Mouse (Mus musculus) induced T-regulatory cell, adult 2 months (primary cell): ENCODE data around the gene Lrp8.

ENCODE experiments used
- DNase-seq: peaks from one replicate; pipeline ENCODE4 v3.0.0-alpha.2; 2012; ENCODE audit warnings: low read depth

Gene Lrp8

DNA sequence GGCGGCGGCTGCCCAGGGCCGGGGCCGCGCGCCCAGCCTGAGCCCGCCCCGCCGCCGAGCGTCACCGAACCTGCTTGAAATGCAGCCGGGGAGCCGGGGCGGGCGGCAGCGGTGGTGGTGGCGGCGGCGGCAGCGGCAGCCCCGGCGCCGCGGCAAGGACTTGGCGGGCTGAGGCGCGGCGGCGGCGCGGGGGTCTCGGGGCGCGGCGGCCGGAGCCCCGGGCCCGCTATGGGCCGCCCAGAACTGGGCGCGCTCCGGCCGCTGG, at the start of gene Lrp8:
TSS of gene Lrp8 (plus strand) at position 77 of the 265 bp plus-strand sequence.
- DNase-seq, result no peak

DNA sequence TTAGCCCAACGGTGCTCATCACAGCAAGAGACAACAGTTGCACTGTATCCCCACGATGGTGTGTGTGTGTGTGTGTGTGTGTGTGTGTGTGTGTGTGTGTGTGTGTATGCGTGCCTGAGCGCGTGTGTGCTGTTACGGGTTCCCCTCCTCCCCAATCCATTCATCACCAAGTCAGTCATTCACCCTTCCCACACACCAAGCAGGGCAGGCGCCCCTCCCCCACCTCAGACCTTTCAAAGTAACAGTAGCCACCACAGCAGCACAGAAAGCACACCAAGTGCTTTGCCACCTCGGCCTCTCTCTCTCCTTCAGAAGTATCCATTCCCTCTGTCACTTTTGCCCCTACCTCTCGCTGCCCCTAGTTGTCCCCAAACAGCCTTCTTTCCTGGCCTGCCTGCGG, 45.8 kb upstream of the Lrp8 start:
- DNase-seq, result no peak

DNA sequence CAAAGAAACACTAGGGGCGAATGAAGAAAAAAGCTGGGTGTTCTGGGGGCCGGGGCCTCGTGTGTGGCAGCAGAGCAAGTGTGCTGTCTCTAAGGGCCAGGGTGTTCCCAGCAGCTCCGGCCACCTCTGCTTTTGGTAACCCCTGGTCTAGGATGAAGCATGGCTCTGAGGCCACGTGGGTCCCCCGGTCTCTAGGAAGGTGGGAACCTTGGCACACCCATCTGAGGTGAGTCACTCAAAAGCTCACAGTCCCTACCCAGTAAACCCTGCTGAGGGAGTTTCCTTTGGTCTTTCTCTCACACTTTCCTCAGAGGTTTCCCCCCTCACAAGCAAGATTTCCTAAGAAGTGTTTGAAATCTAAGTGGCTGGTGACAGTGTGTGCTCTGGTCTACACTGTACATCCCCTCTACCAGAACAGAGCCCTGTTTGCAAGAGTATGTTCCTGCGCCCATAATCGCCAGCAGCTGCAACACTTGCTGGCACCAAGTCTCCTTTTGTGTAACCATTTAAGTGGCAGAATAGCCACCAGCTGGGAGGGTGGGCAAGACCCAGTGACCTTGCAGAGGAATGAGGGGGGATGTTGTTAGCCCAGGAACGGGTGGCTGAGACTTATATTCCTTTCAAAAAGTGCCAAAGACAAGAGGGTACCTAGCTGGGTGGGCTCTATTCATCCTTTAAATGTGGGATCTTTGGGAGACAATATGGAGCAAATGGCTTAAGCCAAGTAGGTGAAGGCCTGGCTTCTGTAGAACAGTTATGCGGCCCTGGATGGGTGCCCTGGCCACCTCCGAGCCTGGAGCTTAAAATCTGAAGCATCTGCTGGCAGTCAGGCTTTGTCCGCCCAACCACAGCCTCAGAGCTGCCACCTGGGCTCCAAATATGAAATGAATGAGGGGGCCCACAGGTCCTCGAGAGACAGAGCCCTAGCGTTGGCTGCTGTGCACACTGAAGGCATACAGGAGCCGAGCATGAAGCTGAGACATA, 44.3 kb upstream of the Lrp8 start:
- no peak for DNase-seq

DNA sequence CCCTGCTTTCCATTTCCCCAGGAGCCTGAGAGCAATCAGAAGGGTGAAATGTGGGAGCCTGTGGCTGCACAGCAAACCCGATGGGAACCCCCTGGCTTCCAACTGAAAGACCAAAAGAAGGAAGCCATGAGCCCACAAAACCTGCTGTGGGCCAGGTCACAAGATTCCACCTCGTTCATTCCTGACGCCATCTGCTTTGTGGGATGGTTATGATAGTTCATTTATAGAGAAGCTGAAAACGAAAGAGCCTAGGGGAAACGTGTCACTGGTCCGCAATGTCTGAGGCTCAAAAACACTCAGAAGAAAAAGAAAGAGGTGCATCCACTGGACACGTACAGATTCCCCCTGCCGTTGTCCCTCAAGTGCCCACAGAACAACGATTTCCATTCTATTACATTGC, 43.1 kb upstream of the Lrp8 start:
- DNase-seq, result no peak

DNA sequence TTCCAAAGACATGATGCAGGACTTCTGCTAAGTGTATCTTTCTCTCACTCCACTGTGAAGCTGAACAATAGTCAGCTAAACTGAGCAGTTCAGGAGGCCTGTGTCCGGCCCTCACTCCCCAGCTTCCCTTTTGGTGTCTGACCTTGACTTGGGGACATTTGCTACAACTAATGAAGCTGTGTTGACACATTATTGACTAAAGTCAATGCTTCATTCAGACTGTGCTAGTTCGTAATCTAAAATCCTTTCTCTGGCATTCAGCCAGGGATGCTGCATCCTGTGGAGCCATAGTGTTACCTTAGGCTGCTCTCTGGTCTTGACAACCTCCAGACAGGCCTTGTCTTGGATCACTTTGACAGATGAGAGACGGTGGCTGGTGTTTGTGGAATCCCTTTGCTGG, 39.1 kb upstream of the Lrp8 start:
- DNase-seq, result no peak

DNA sequence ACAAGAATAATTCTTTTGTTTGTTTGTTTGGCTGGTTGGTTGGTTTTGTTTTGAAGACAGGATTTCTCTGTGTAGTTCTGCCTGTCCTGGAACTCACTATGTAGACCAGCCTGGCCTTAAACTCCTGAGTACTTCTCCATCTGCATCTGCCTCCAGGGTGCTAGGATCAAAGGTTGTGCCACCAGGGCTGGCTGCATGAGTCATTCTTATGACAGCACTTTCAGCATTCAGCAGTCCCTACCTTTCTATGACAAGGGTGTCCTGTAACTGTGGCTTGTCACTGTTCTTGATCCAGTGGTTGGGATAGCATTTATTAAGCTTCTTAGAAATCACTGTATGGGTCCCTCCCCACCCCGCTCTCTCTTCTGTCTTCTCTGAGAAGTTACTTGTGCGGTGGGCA, 38.5 kb upstream of the Lrp8 start:
- DNase-seq, result no peak

DNA sequence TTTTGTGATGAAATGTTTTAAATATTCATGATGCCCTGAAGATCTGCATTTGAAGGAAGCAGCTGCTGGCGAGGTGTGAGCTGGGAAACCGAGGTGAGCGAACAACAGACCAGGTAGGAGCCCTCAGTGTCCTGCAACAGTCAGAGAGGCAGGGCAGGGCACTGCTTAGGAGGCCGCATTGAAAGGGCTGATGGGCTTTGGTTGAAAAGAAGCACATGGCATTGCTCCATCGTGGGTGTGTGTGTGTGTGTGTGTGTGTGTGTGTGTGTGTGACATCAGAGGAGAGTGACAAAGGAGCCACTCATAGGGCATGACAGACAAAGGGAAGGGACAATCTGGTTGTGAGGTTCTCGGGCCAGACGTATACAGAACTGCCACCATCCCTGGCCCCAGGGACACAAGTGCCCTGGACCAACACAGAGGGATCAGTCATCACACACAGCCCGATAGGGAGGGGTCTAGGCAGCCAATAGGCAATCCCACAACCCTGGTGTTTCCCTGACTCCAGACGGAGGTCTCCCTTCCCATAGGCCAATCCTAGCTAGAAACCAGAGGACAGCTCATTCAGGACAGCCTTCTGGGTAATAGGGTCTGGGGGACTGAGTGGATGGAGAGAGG, 36.8 kb upstream of the Lrp8 start:
- DNase-seq, result no peak

DNA sequence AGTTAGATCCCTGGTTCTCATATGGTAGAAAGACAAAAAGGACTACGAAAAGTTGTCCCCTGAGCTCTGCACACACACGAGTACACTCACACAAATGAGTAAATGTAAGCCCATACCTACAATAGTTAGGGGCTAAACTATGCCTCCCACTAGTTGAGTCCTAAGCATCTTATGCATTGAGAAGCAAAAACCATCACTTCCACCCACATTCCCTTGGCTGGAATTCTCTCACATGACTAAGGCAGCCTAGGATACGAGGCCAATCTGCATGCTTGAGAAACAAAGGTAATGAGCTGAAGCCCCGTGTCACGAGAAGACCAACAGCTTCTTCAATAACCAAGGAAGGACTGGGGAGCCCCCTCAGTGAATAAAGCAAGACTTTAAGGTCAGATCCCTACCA, 35.9 kb upstream of the Lrp8 start:
- no peak for DNase-seq

DNA sequence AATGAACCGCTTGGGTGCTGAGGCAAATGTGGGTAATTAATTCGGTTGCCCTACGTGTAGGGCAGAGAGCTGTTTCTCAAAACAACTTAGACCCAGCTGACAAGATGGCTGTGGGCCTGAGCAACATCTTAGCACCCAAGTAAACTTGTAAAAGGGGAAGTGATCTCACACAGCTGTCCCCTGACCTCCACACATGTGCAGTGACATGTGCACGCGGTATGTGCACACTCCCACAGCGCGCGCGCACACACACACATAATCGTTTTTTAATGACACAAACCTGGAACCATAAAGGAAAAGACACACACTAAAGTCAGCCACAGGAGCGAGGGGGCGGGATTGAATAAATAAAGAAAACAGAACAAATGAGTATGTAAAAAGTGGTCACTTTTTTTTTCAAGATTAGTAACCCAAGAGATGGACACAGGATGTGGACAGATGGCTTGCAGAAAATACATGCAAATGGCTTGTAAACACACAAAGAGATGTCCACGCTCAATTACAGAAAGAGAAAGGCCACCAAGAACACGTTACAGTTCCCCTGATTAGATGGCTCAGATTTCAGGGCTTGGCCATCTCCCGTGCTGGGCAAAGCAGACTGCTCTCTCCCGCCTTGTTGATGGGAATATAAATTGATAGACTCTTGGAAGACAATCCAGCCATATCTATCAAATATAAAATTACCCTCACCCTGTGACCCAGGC, 29.8 kb upstream of the Lrp8 start:
- no peak for DNase-seq

DNA sequence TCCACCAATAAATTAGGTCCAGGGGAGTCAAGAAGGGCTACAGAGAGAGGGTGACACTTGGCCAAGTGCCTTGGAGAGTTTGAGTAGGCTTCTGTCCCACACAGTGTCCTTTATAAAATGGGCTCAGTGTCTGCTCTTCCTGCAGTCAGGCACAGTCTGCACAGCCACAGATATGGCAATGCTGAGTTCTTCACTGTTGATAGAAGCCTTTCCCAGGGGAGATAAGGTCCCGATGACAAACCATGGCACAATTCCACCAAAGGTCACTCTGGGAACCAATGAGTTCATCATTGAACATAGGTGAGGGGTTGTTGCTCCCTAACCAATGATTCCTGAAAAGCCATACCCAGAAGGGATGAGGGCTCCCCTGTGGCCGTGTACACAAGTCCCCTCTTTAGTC, 27.2 kb upstream of the Lrp8 start:
- no peak for DNase-seq

DNA sequence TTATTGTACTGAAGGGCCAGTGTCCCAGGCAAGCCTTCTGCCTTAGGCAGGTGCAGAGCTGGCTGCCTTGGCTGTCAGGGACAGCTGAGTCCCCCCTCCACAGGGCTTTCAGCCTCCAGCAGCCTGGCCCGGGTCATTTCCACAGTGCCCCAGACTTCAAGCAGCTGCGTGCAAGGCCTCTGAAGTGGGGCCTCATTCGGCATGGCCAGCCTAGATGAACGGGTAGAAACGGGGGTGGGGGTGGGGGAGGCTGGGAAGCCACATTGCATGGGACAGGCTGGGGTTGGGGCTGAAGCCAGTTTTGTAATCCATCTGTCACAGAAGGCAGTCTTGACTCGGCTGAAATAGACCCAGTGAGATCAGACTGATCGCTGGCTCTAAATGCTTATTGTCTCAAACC, 26.4 kb upstream of the Lrp8 start:
- no peak for DNase-seq

DNA sequence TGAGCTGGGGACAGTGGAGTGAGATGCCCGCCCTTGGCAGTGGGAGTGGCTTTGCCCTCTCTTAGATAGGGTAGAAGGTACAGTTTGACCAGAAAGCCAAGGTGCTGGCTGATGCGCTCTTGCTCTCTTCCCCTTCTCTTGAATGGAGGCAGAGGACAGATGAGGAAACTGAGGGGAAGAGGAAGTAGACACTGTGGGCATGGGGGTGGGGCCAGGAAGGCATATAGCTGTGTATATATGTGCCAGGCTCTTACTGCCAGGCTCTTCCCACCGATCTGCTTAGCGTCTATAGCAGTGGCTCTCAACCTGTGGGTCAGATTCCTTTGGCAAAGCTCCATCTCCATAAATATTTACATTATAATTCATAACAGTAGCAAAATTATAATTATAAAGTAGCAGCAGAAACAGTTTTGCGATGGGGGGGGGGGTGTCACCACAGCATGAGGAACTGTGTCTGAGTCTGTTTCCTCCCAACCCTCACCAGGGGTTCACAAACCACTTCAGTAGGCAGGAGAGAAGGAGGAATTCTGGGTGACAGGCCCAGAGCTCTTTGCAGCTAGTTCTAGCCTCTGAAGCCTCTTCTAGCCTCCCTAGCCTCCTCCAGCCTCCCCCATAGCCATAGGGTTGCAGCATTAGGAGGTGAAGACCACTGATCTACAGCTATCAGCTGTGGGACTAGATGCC, 24.9 kb upstream of the Lrp8 start:
- no peak for DNase-seq

DNA sequence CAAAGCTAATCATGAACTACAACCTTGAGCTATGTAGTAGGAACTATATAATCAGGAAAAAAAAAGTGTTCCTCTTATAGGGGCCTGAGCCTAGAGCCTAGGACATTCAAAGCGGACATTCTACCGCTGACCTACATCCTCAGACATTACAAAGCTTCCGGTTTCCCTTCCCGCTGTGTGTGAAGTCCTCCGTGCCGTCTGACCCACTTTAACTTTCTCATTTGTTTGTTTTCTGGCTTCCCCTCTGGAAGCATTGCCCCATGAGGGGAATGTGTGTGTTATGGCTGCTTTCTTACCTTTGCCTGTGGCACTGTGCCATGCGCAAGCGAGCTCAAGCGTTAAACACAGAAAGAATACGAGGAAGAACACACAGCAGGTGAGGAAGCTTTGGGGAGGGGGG, 18.5 kb upstream of the Lrp8 start:
- no peak for DNase-seq

DNA sequence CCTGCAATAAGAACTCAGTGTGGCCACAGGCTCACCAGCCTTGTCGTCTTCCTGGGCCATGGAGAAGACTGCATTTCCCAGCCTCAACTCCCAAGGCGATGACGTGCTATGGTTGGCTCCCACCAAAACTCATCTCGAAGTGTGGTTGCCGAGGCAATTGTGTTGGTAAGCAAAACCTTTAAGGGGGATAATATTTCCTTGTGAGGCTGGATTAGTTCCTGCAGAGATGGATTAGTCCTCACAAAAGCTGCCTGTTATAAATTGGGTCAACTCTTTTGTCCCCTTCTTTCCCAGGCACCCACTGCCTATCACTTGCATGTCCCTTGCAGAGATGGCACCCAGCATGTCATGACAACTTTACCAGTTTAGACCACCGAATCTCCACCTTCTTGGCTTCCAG, 13.2 kb upstream of the Lrp8 start:
- no peak for DNase-seq

DNA sequence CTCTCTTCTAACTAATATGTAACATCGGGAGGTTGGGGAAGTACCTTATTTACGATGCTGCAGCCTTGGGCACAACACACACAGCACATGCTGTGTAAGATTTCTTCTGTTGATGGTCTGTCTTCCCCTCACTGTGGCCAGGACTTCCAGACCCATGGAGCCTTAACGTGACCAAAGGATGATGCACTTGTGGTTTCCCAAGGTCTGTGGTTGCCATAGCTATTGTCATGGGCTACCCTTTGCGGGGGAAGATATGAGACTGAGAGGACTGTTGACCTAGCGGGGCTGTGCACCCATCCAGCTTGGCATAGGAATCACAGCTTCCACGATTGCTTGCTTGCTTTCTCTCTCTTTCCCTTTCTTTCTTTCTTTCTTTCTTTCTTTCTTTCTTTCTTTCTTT, 1.3 kb upstream of the Lrp8 start:
- DNase-seq, result peak; percentile 15

DNA sequence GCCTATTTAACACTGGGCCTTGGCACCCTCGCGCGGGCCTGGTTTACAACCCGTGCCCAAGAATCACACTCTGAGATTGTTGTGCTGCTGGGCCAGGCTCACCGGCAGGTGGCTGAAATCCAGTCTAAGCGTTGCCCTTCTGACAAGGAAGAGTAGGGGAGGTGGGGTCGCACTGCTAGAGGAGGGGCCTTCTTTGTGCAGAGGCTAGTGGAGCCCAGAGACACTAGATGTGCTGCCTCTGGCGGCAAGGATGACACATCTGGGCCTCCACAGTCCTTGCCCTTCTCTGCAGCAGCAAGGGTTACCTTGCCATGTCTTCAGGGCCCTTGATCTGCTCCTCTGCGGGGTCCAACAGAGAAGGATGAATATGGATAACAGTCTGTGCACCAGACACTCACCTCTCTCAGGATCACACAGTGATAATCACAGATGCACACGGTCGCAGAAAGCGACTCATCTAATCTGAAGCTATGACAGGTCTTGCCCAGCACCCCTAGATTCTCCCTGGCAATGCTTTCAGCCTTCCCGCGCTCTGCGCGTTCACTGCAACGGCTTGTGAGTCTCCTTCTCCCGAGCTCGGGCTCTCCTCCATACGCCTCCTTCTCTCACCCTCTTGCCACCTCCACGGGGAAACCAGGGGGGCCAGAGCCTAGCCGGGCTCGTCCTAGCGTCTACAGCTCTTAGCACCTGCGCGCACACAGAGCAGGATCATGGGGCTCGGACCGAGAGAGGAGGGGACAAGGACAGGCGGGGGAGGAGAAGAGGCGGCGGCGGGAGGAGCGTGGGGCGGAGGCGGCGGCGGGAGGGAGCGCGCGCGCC, 486 bp upstream of the Lrp8 start:
- peak; percentile 86 for DNase-seq

DNA sequence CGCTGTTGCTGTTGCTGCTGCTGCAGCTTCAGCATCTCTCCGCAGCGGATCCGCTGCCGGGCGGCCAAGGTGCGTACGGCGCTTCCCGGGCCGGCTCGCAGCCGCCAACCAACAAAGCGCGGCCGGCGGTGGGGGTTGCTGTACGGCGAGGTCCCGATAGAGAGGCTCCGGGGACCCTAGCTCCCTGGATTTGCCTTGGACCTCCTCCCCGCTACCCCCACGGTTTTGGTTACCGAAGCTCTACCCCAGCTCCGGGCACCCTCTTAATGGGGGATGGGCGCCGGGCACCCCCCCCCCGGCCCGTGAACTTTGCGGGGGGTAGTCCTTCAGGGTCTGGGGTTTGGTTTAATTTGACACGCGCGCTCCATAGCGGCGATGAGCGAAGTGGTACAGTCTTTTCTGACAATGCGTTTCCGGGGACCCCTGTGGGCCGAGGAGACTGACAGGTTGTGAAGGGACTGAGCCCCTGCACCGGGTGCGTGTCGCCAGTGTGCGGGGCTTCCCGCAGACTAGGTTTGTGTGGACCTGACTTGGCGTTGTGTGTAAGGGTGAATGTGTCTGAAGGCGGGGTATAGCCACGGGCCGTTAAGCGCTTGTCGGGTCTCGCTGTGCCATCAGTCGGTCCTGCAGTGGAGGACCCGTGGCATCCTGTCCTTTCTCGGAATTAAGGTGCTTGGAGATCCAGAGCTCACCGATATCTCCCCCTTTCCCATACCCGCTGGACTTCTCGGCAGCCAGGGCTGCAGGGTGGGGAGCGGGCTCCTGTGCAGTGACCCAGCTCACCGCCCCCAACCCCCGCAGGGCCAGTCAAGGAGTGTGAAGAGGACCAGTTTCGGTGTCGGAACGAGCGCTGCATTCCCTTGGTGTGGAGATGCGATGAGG, 630 bp downstream of the Lrp8 start:
- DNase-seq, result peak; percentile 69

DNA sequence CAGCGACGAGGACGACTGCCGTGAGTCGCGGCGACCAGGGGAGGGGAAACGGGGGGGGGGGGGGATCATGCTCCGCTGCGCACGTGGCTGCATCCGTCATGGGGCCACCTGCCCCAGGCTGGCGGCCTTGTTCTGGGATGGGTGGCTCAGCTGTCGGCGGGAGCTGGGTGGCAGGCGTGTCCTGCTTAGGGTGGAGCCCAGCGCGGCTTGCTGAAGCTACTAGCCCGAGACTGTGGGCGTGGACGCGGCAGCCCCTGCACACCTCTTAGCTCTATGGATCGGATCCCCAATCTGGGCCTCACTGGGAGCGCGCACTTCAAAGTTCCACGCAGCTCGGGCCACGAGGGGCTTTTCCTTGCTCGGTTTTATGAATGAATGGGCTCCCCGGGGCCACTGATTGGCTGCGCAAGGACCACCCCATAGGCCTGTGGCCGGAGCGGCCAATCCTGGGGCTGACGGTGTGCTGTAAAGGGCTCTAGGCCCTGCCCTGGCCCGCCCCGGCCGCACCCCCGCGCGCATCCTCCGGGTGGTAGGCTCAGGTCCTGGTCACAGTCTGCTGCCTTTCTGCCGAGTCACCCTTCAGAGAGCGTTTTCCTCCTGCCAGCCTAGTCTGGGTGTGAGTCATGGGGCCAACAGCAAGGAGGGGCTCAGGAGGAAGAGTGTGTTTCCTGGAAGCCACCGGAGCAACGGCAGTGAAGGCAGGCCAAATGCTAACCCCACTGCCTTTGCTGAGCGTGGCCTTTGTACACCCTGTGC, 1.5 kb downstream of the Lrp8 start:
- DNase-seq, result peak; percentile 87

DNA sequence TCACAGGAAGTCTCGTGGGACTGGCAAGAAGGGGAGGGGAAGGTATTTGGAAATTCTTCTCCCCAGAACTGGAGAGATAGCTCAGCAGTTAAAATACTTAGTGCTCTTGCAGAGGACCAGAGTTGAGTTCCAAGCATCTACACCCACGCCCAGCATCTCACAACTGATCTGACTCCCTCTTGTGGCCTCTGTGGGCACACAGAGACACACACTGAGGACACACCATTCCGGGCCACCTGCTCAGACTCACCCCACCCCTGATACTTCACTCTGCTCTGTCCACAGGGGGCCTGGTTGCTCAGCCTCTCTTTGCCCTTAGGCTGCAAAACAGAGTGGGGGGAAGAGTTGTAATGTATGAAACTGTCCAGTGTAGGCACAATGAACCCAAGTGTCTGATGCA, 3.4 kb downstream of the Lrp8 start:
- peak; percentile 56 for DNase-seq

DNA sequence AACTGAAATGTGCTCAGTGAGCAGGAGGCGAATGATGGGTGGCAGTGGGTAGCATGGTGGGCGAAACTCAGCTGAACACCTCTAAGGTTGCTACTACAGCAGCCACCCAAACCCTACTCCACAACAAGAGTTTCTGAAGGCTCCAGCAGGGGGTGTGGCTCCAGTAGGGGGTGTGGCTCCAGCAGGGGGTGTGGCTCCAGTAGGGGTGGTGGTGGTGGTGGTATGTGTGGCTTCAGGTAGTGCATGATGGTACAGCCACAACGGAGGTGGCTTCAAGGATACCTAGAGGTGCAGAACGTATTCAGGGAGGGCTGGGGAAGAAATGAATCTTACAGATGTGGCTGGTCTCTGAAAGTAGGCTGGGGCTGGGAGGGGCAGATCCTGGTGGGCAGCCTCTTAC, 5.7 kb downstream of the Lrp8 start:
- peak; percentile 72 for DNase-seq
